Mouse (Mus musculus): Measurements from ENCODE around the gene Clpp.

The Clpp gene

GRCm38 (mm10) chr17:56990115-56990746, at the start of gene Clpp:
Gene Clpp, plus strand, starts transcription at chr17:56990305.
- peak; percentile 85 for DNase-seq (ENCODE audit: low read depth, low spot score)

GRCm38 (mm10) chr17:56950915-56951314, 39.2 kb upstream of the Clpp start:
- no peak for DNase-seq (ENCODE audit: low read depth, low spot score)

- no peak for DNase-seq (ENCODE audit: low read depth, low spot score)
Measured at GRCm38 (mm10) chr17:56952639-56953038, 37.5 kb upstream of the Clpp start.

- no peak for DNase-seq (ENCODE audit: low read depth, low spot score)
Measured at GRCm38 (mm10) chr17:56954871-56955270, 35.2 kb upstream of the Clpp start.

- DNase-seq (ENCODE audit: low read depth, low spot score) = no peak
Measured at GRCm38 (mm10) chr17:56957763-56958429, 32.2 kb upstream of the Clpp start.

GRCm38 (mm10) chr17:56958667-56959066, 31.4 kb upstream of the Clpp start:
- DNase-seq (ENCODE audit: low read depth, low spot score) = no peak

- no peak for DNase-seq (ENCODE audit: low read depth, low spot score)
Measured at GRCm38 (mm10) chr17:56961880-56962279, 28.2 kb upstream of the Clpp start.

- DNase-seq (ENCODE audit: low read depth, low spot score) = no peak
Measured at GRCm38 (mm10) chr17:56962642-56963405, 27.3 kb upstream of the Clpp start.

- DNase-seq (ENCODE audit: low read depth, low spot score) = no peak
Measured at GRCm38 (mm10) chr17:56963646-56964045, 26.5 kb upstream of the Clpp start.

GRCm38 (mm10) chr17:56969321-56969720, 20.8 kb upstream of the Clpp start:
- no peak for DNase-seq (ENCODE audit: low read depth, low spot score)

- no peak for DNase-seq (ENCODE audit: low read depth, low spot score)
Measured at GRCm38 (mm10) chr17:56970081-56970480, 20.0 kb upstream of the Clpp start.

GRCm38 (mm10) chr17:56973956-56974707, 16.0 kb upstream of the Clpp start:
- no peak for DNase-seq (ENCODE audit: low read depth, low spot score)

- DNase-seq (ENCODE audit: low read depth, low spot score) = no peak
Measured at GRCm38 (mm10) chr17:56974708-56975240, 15.3 kb upstream of the Clpp start.

GRCm38 (mm10) chr17:56975391-56975790, 14.7 kb upstream of the Clpp start:
- no peak for DNase-seq (ENCODE audit: low read depth, low spot score)

GRCm38 (mm10) chr17:56976531-56977390, 13.3 kb upstream of the Clpp start:
- DNase-seq (ENCODE audit: low read depth, low spot score) = no peak

GRCm38 (mm10) chr17:56979524-56979923, 10.6 kb upstream of the Clpp start:
- DNase-seq (ENCODE audit: low read depth, low spot score) = no peak

GRCm38 (mm10) chr17:56981049-56981448, 9.1 kb upstream of the Clpp start:
- DNase-seq (ENCODE audit: low read depth, low spot score) = no peak

GRCm38 (mm10) chr17:56982013-56982412, 8.1 kb upstream of the Clpp start, which contains the start of gene Acer1:
Gene Acer1, minus strand, starts transcription at chr17:56982126.
- no peak for DNase-seq (ENCODE audit: low read depth, low spot score)

- DNase-seq (ENCODE audit: low read depth, low spot score) = no peak
Measured at GRCm38 (mm10) chr17:56984886-56985285, 5.2 kb upstream of the Clpp start.

GRCm38 (mm10) chr17:56985656-56986055, 4.4 kb upstream of the Clpp start:
- no peak for DNase-seq (ENCODE audit: low read depth, low spot score)

Measured in WW6 (cell line).